ENCODE assay signal across 23 mouse cellular contexts in the genomic region with DNA sequence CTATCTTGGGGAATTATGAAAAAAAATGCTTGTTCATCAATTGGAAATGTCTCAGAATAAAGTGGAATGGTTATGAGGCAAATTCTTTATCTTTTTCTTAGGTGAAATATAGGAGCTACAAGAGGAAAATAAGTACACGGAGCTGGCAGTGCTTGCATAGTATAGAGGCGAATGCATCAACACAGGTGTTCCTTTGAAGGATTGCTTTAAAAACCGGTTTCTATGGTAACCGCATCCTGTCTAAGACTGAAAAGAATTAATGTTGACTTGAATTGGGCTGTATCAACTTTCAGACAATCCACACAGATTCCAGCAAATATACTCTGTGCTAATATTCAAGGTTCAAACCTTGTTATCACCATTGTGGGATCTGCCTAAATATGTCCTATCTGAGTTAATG.
A peak's percentile ranks its signal among the peaks of the same experiment; 100 is the strongest.
DNase-seq lines count a peak whose midpoint lies in the region; ATAC-seq and TF ChIP-seq lines count a peak whose summit lies in the region.
"Had no signal": no experiment of that assay in that cellular context is flagged by ENCODE, and none has a peak within 500 bp of the region (broad histone marks: within the 10 kb centered on the region; RNA-seq: fewer than 3 reads in every experiment).

No protein-coding gene starts in this region.

- no peak overlapping the region for H3K9ac ChIP-seq in heart, embryonic 11.5 days (ENCODE audit: low read depth, low read length)
- no peak overlapping the region for H3K9ac ChIP-seq in midbrain, embryonic 16.5 days (ENCODE audit: low read depth, low read length)
- no peak overlapping the region for H3K9ac ChIP-seq in midbrain, embryonic 13.5 days (replicated peaks)
- H3K9ac ChIP-seq: embryonic facial prominence, embryonic 12.5 days; embryonic facial prominence, embryonic 15.5 days; forebrain, embryonic 13.5 days; hindbrain, embryonic 13.5 days had no signal

- H3K36me3 ChIP-seq in heart, embryonic 11.5 days (ENCODE audit: control insufficient read depth, insufficient read depth, low read length): no peaks in the 10 kb centered on the region
- no peaks in the 10 kb centered on the region for H3K36me3 ChIP-seq in midbrain, embryonic 16.5 days (ENCODE audit: control insufficient read depth, insufficient read depth, low read length)
- H3K36me3 ChIP-seq in midbrain, embryonic 13.5 days: no peaks in the 10 kb centered on the region
- H3K36me3 ChIP-seq: embryonic facial prominence, embryonic 12.5 days; embryonic facial prominence, embryonic 15.5 days; heart, embryonic 10.5 days; hindbrain, embryonic 13.5 days had no signal

- no peak overlapping the region for H3K4me3 ChIP-seq in heart, embryonic 11.5 days (ENCODE audit: low read depth, low read length)
- no peak overlapping the region for H3K4me3 ChIP-seq in midbrain, embryonic 16.5 days (ENCODE audit: low read depth, low read length)
- no peak overlapping the region for H3K4me3 ChIP-seq in midbrain, embryonic 13.5 days (replicated peaks)
- H3K4me3 ChIP-seq: embryonic facial prominence, embryonic 12.5 days; embryonic facial prominence, embryonic 15.5 days; forebrain, embryonic 13.5 days; heart, adult 2 months; heart, embryonic 10.5 days; hindbrain, embryonic 13.5 days had no signal

- no peaks in the 10 kb centered on the region for H3K9me3 ChIP-seq in heart, embryonic 11.5 days (replicated peaks; ENCODE audit: control insufficient read depth, low read length)
- H3K9me3 ChIP-seq in midbrain, embryonic 16.5 days (replicated peaks; ENCODE audit: control insufficient read depth, low read length, poor library complexity, severe bottlenecking): no peaks in the 10 kb centered on the region
- no peaks in the 10 kb centered on the region for H3K9me3 ChIP-seq in midbrain, embryonic 13.5 days
- H3K9me3 ChIP-seq: embryonic facial prominence, embryonic 15.5 days; forebrain, embryonic 13.5 days; heart, embryonic 10.5 days; hindbrain, embryonic 13.5 days had no signal

- H3K4me1 ChIP-seq in heart, embryonic 11.5 days (ENCODE audit: control insufficient read depth, insufficient read depth, low read length): no peaks in the 10 kb centered on the region
- peaks cover 2% of the 10 kb centered on the region; the same call in 1 of the 2 replicates for H3K4me1 ChIP-seq in midbrain, embryonic 16.5 days (ENCODE audit: control insufficient read depth, insufficient read depth, low read length)
- no peaks in the 10 kb centered on the region for H3K4me1 ChIP-seq in midbrain, embryonic 13.5 days (replicated peaks)
- H3K4me1 ChIP-seq: hindbrain, embryonic 13.5 days had no signal

- no peak for ATAC-seq in heart, embryonic 11.5 days (replicated peaks; ENCODE audit: insufficient number of reproducible peaks, low FRiP score, low TSS enrichment)
- ATAC-seq in midbrain, embryonic 16.5 days: peak; percentile 68; the same call in 1 of the 2 replicates
- ATAC-seq in midbrain, embryonic 13.5 days: no peak
- ATAC-seq: CD4-positive, CD25-positive, alpha-beta regulatory T cell, adult 4 months; forebrain, embryonic 13.5 days; hindbrain, embryonic 16.5 days; inflammation-experienced regulatory T-cells, adult 6 months; intestine, embryonic 16.5 days had no signal

- 80% methylated on average over 4 of the region's 4 CpGs for WGBS in heart, embryonic 11.5 days (ENCODE audit: insufficient replicate concordance)
- WGBS in midbrain, embryonic 16.5 days: 66% methylated on average over 4 of the region's 4 CpGs
- 79% methylated on average over 4 of the region's 4 CpGs for WGBS in midbrain, embryonic 13.5 days

- no peak overlapping the region for H3K4me2 ChIP-seq in heart, embryonic 11.5 days
- no peak overlapping the region for H3K4me2 ChIP-seq in midbrain, embryonic 16.5 days (ENCODE audit: low read length)
- no peak overlapping the region for H3K4me2 ChIP-seq in midbrain, embryonic 13.5 days (replicated peaks)
- H3K4me2 ChIP-seq: embryonic facial prominence, embryonic 12.5 days; embryonic facial prominence, embryonic 15.5 days; forebrain, embryonic 13.5 days; hindbrain, embryonic 13.5 days had no signal

- TF ChIP-seq POLR2A in brain, embryonic 14.5 days (IDR thresholded peaks at IDR 0.05; ENCODE audit: borderline replicate concordance, extremely low read depth, insufficient read depth, insufficient read length, poor library complexity, severe bottlenecking): no peak

- no peak for TF ChIP-seq CTCF in brain, embryonic 14.5 days (IDR thresholded peaks at IDR 0.05; ENCODE audit: borderline replicate concordance, extremely low read depth, insufficient read depth, insufficient read length)

- H3K27me3 ChIP-seq in heart, embryonic 11.5 days (ENCODE audit: control insufficient read depth, insufficient read depth, low read length): no peaks in the 10 kb centered on the region
- H3K27me3 ChIP-seq in midbrain, embryonic 16.5 days (ENCODE audit: control insufficient read depth, insufficient read depth, low read depth, low read length): no peaks in the 10 kb centered on the region
- H3K27me3 ChIP-seq in midbrain, embryonic 13.5 days: no peaks in the 10 kb centered on the region
- H3K27me3 ChIP-seq: embryonic facial prominence, embryonic 12.5 days; forebrain, embryonic 13.5 days; hindbrain, embryonic 13.5 days had no signal

- peak; percentile 6 for DNase-seq in heart, adult 11 months
- DNase-seq in brain, embryonic 14.5 days (ENCODE audit: low read depth): peak; percentile 58
- no peak for DNase-seq in lung, postnatal 14 days
- DNase-seq: adrenal gland, adult 2 months; adrenal gland, postnatal 14 days; cerebellum, adult 11 months; cerebellum, adult 2 months; cerebellum, adult 9-11 months; cerebellum, postnatal 25 days; gastrocnemius, postnatal 25 days; heart, adult 2 months had no signal

- H3K27ac ChIP-seq in heart, embryonic 11.5 days (ENCODE audit: low read depth, low read length): no peak overlapping the region
- H3K27ac ChIP-seq in midbrain, embryonic 16.5 days (ENCODE audit: low read length): no peak overlapping the region
- no peak overlapping the region for H3K27ac ChIP-seq in midbrain, embryonic 13.5 days
- H3K27ac ChIP-seq: embryonic facial prominence, embryonic 12.5 days; embryonic facial prominence, embryonic 15.5 days; forebrain, embryonic 13.5 days; heart, adult 2 months; heart, embryonic 10.5 days; hindbrain, embryonic 13.5 days had no signal
